Mouse (Mus musculus): ENCODE data around the gene Gfpt2. TPM values are rescaled to one million over a fixed set of nuclear protein-coding genes. Genes with fewer than 3 reads are reported as not detected.

Gfpt2 gene
- polyA plus RNA-seq, 2 experiments, result 0.39 to 0.90 TPM

- Histone ChIP-seq H3K4me1 (replicated peaks; ENCODE audit: control insufficient read depth in 2 of 2, insufficient read depth in 2 of 2, low read length in 1 of 2) (peaks cover 5 to 8% of the 10 kb centered on the region in 2 experiments; a peak in 3 of 4 replicates), H3K4me2 (ENCODE audit: low read depth) (no peak overlapping the region), H3K9me3 (ENCODE audit: control insufficient read depth, low read length) (no peaks in the 10 kb centered on the region), H3K4me3 (ENCODE audit: insufficient read depth in 1 of 2, low read depth in 2 of 2, low read length in 2 of 2) (no peak overlapping the region), H3K27me3 (ENCODE audit: control insufficient read depth, insufficient read depth, low read length) (no peaks in the 10 kb centered on the region), H3K27ac (no peak overlapping the region), H3K9ac (replicated peaks) (no peak overlapping the region), H3K36me3 (replicated peaks; ENCODE audit: control insufficient read depth, insufficient read depth, low read depth) (no peaks in the 10 kb centered on the region)
- DNase-seq (ENCODE audit: low read depth in 3 of 3, low spot score in 3 of 3), result no peak
- ATAC-seq (ENCODE audit: insufficient read depth), result no peak
- 20% methylated on average over 2 of the region's 2 CpGs for WGBS (ENCODE audit: insufficient replicate concordance)
- TF ChIP-seq CTCF (IDR thresholded peaks at IDR 0.05; ENCODE audit: low read depth) (peak; percentile 99), EP300 (IDR thresholded peaks at IDR 0.05; ENCODE audit: low read depth) (no peak)
These were observed 30.9 kb downstream of the Gfpt2 start for GRCm38 (mm10) chr11:49824896-49825295.

DNA sequence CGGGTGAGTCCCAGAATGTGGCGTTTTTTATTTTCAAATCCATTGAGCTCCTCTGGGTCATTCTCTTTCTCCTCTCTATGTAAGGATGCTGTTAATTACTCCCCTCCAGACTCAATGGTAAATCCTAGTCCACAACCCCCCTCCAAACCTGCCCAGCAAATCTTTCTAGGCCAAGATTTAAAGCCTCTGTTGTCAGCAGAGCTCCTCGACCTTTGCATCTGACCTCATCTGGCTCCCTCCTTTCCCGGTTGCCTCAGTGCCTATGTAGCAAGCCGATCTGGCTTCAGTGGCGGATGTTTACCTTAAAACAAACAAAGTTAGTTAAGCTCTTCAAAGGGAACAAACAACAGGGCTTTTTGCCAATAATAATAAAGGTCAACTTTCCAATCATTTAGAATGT is 33.3 kb downstream of the Gfpt2 start:
- Histone ChIP-seq H3K9me3 (ENCODE audit: control insufficient read depth, low read length) (no peaks in the 10 kb centered on the region), H3K27me3 (ENCODE audit: control insufficient read depth, insufficient read depth, low read length) (no peaks in the 10 kb centered on the region), H3K4me3 (ENCODE audit: insufficient read depth in 1 of 2, low read depth in 2 of 2, low read length in 2 of 2) (no peak overlapping the region), H3K4me1 (replicated peaks; ENCODE audit: control insufficient read depth in 2 of 2, insufficient read depth in 2 of 2, low read length in 1 of 2) (peaks cover 3 to 5% of the 10 kb centered on the region in 2 experiments; a peak in 3 of 4 replicates), H3K36me3 (replicated peaks; ENCODE audit: control insufficient read depth, insufficient read depth, low read depth) (no peaks in the 10 kb centered on the region), H3K9ac (replicated peaks) (no peak overlapping the region), H3K27ac (no peak overlapping the region), H3K4me2 (ENCODE audit: low read depth) (no peak overlapping the region)
- DNase-seq (ENCODE audit: low read depth in 3 of 3, low spot score in 3 of 3), result no peak
- 50% methylated on average over 6 of the region's 6 CpGs for WGBS (ENCODE audit: insufficient replicate concordance)
- TF ChIP-seq CTCF (IDR thresholded peaks at IDR 0.05; ENCODE audit: low read depth) (no peak), EP300 (IDR thresholded peaks at IDR 0.05; ENCODE audit: low read depth) (no peak)
- ATAC-seq (ENCODE audit: insufficient read depth), result no peak

DNA sequence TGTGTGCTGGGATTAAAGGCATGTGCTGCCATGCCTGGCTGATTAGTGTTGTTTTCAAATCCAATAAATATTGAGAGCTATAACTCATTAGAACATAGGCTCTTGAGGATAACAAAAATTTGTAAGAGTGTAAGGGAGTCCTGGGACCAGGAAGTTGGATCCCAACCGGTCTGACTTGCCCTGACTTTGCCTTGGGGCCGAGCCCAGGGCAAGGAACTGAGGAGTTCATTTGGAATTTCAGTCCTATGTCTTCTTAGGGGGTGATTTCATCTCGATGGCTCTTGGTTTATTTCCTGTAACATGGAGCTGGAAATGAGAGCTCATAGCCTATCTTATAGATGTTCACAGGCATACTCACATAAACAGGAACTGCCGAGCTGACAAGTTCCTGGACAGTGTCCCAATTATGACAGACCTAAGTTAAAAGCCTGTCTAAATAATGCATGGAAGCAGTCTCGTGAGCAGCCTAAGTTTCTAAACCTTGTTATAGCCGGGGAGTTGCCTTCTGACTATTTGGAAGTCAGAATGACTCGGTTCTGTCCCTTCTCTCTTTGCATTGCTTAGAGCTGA is 35.3 kb downstream of the Gfpt2 start:
- no peak for DNase-seq (ENCODE audit: low read depth in 3 of 3, low spot score in 3 of 3)
- no peak for ATAC-seq (ENCODE audit: insufficient read depth)

GRCm38 (mm10) chr11:49831980-49832379 is 38.0 kb downstream of the Gfpt2 start:
- Histone ChIP-seq H3K27me3 (ENCODE audit: control insufficient read depth, insufficient read depth, low read length) (no peaks in the 10 kb centered on the region), H3K36me3 (replicated peaks; ENCODE audit: control insufficient read depth, insufficient read depth, low read depth) (no peaks in the 10 kb centered on the region), H3K4me2 (ENCODE audit: low read depth) (no peak overlapping the region), H3K9ac (replicated peaks) (no peak overlapping the region), H3K4me3 (ENCODE audit: insufficient read depth in 1 of 2, low read depth in 2 of 2, low read length in 2 of 2) (no peak overlapping the region), H3K9me3 (ENCODE audit: control insufficient read depth, low read length) (no peaks in the 10 kb centered on the region), H3K4me1 (replicated peaks; ENCODE audit: control insufficient read depth in 2 of 2, insufficient read depth in 2 of 2, low read length in 1 of 2) (no peaks in the 10 kb centered on the region; a peak in 1 of 4 replicates), H3K27ac (no peak overlapping the region)
- no peak for TF ChIP-seq EP300 (IDR thresholded peaks at IDR 0.05; ENCODE audit: low read depth)
- ATAC-seq (ENCODE audit: insufficient read depth), result no peak
- 68% methylated on average over 12 of the region's 12 CpGs for WGBS (ENCODE audit: insufficient replicate concordance)
- DNase-seq (ENCODE audit: low read depth in 3 of 3, low spot score in 3 of 3), result no peak

More for the DNA sequence above, 35.3 kb downstream of the Gfpt2 start:
- no peaks in the 10 kb centered on the region for H3K27me3 ChIP-seq (ENCODE audit: control insufficient read depth, insufficient read depth, low read length)
- no peaks in the 10 kb centered on the region; a peak in 1 of 4 replicates for H3K4me1 ChIP-seq (replicated peaks; ENCODE audit: control insufficient read depth in 2 of 2, insufficient read depth in 2 of 2, low read length in 1 of 2)
- no peaks in the 10 kb centered on the region for H3K9me3 ChIP-seq (ENCODE audit: control insufficient read depth, low read length)
- H3K36me3 ChIP-seq (replicated peaks; ENCODE audit: control insufficient read depth, insufficient read depth, low read depth), result no peaks in the 10 kb centered on the region
- TF ChIP-seq CTCF (IDR thresholded peaks at IDR 0.05; ENCODE audit: low read depth) (no peak), EP300 (IDR thresholded peaks at IDR 0.05; ENCODE audit: low read depth) (no peak)
- H3K4me3 ChIP-seq (ENCODE audit: insufficient read depth in 1 of 2, low read depth in 2 of 2, low read length in 2 of 2), result no peak overlapping the region
- no peak overlapping the region for H3K9ac ChIP-seq (replicated peaks)
- no peak overlapping the region for H3K4me2 ChIP-seq (ENCODE audit: low read depth)
- 57% methylated on average over 7 of the region's 7 CpGs for WGBS (ENCODE audit: insufficient replicate concordance)
- H3K27ac ChIP-seq, result no peak overlapping the region

DNA sequence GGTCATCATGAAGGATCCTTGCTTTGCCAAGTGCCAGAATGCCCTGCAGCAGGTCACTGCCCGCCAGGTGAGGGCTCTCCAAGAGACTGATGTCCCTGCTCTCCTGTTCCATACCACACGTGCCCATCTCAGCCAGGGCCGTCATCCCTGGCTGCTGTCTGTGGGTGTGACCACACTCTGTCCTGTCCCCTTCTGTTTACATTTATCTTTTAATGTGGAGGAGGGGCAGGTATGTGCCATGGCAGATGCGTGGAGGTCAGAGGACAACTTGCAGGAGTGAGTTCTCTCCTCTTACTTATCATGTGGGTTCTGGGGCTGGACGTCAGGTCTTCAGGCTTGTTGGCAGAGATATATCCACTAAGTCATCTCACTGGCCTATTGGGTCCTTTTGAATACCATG is 39.0 kb downstream of the Gfpt2 start:
- Histone ChIP-seq H3K27ac (no peak overlapping the region), H3K36me3 (replicated peaks; ENCODE audit: control insufficient read depth, insufficient read depth, low read depth) (no peaks in the 10 kb centered on the region), H3K4me1 (replicated peaks; ENCODE audit: control insufficient read depth in 2 of 2, insufficient read depth in 2 of 2, low read length in 1 of 2) (peaks cover 0 to under 1% of the 10 kb centered on the region in 2 experiments; a peak in 2 of 4 replicates), H3K4me3 (ENCODE audit: insufficient read depth in 1 of 2, low read depth in 2 of 2, low read length in 2 of 2) (no peak overlapping the region), H3K4me2 (ENCODE audit: low read depth) (no peak overlapping the region), H3K9ac (replicated peaks) (no peak overlapping the region), H3K27me3 (ENCODE audit: control insufficient read depth, insufficient read depth, low read length) (no peaks in the 10 kb centered on the region), H3K9me3 (ENCODE audit: control insufficient read depth, low read length) (no peaks in the 10 kb centered on the region)
- ATAC-seq (ENCODE audit: insufficient read depth), result no peak
- DNase-seq (ENCODE audit: low read depth in 3 of 3, low spot score in 3 of 3), result no peak
- 57% methylated on average over 5 of the region's 5 CpGs for WGBS (ENCODE audit: insufficient replicate concordance)
- TF ChIP-seq EP300 (IDR thresholded peaks at IDR 0.05; ENCODE audit: low read depth) (no peak), CTCF (IDR thresholded peaks at IDR 0.05; ENCODE audit: low read depth) (no peak)
